Mouse (Mus musculus): ENCODE results near the gene Capn2.

Gene Capn2

GRCm38 (mm10) chr1:182516758-182517676, at the start of gene Capn2:
Gene Capn2 (minus strand): TSS chr1:182517608.
- peak; percentile 90 for DNase-seq

GRCm38 (mm10) chr1:182565351-182565835, 48.0 kb upstream of the Capn2 start:
- DNase-seq: no peak

DNA sequence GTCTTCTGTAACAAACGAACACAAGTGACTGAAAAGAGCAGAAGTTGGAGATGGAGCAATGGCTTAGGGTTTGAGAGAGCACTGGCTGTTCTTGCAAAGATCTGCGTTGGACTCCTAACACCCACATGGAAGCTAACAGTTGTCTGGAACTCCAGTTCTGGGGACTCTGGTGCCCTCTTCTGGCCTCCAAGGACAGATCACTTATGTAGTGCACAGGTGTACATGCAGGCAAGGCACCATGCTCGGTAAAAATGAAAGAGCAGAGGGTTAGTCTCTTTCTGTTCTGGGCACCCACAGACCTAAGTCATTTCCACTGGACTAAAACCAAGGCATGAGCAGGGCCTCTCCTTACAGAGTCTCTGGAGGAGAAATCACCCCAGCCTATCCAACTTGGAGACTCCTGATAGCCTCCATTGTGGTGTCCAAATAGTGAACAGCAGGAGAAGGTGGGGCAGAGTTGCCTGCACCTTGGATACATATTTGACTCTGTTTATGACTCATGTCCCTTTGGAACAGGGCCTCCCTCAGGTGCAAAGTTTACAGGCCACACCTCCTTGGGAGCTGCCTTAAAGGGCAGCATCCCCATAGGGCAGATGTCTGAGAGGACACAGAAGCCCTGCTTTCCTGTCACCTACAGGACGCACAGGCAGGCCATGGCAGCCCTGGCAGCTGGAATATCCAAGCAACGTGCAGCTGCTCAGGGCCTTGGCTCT, 47.2 kb upstream of the Capn2 start, which contains the start of gene Capn8:
Capn8 (plus strand) TSS at position 600 of the 713 bp plus-strand sequence.
- DNase-seq: peak; percentile 60

DNA sequence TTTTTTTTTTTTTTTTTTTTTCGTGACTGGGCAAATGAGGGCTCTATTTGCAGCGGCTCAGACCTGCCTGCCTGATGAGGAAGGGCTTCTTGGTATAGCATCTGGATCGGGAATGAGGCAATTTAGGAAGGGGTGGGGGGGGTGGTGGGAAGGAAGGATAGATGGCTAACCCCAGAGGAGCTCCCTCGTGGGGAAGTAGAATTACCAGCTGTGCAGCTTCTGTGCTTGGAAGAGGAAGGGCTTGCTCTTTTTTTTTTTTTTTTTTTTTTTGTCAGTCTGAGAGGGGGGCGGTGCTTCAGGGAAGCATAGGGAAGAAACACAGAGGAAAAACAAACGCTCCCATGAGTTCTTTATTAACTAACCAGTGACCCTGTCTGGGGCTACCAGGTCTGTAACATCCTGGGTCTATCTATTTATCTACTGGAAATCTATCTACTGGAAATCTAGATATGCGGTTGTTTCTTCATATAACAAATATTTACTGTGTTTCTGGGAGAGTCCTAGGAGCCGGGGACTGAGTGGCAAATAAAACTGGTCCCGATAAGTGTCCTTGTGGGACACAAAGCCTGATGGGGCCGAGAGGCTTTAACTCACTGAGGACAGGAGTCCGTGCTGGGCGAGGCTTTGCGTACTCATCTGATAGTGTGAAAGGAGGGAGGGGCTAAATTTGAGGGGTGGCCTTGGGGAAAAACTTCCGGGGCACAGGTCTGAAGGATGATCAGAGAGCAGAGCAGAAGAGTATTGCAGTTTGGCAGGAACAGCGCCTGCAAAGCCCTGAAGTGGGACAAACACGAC, 45.4 kb upstream of the Capn2 start:
- no peak for DNase-seq

- DNase-seq: no peak
Observed at GRCm38 (mm10) chr1:182561945-182562514, 44.6 kb upstream of the Capn2 start.

GRCm38 (mm10) chr1:182560390-182561098, 43.1 kb upstream of the Capn2 start:
- DNase-seq: peak; percentile 70

GRCm38 (mm10) chr1:182559530-182559929, 42.1 kb upstream of the Capn2 start:
- DNase-seq: no peak

- DNase-seq: no peak
Observed at GRCm38 (mm10) chr1:182558271-182558670, 40.9 kb upstream of the Capn2 start.

DNA sequence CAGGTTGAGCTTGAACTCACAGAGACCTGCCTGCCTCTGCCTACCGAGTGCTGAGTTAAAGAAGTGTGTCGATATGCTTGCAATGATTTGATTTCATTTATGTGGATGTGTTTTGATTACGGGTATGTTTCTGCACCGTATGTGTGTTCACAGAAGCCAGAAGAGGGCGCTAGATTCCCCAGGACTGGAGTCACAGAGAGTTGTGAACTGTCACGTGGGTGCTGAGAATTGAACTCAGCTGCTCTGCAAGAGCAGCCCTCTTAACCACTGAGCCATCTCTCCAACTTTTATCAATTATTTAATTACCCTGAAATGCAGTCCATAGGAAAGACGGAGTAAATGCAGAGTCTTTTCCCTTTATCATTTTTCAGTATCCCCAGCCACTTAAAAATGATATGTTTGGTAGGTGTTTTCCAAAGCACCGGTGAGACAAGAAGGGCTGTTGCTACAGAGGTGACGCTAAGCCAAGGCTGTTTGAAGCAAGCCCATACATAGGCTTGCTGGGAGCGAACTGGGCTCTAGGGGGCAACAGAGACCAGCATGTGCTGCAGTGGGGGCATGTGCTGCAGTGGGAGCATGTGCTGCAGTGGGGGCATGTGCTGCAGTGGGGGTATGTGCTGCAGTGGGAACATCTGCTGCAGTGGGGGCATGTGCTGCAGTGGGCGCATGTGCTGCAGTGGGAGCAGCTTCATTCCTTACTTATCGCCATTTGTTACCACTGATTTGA, 36.4 kb upstream of the Capn2 start:
- peak; percentile 81 for DNase-seq

DNA sequence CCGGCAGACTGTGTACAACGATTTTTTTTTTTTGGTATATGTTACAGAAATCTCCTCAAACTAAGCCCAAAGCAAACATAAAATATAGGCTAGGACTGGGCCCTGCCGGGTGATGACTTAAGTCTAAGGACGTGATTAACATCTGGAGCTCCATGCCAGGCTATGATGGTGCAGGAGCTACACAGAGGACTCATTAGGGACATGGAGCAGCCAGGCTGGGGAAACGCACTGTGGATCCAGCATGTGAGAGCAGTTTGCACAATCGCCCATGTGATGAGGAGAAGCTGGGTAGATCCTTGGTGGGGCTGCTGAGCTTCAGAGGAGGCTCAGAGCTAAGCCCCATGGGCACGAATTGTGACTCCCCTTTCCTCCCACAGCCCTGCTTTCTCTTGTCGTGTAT, 33.4 kb upstream of the Capn2 start:
- DNase-seq: no peak

DNA sequence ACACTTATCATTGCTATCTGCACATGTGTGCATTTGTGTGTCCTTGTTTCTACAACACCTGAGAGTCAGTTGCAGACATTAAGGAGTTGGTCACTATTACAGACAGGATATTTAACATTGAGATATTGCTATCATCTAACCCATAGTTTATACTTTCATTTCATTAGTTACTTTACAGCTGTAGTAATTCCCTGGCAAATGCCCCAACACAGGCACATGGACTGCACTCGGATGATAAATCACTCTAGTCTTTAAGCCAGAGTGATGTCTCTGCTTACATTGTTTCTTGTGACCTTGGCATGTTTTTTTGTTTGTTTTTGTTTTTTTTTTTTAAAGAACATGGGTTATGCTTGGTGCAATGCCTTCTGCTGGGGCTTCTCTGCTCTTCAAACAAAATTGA, 26.5 kb upstream of the Capn2 start:
- no peak for DNase-seq

GRCm38 (mm10) chr1:182543136-182543535, 25.7 kb upstream of the Capn2 start:
- DNase-seq: no peak

DNA sequence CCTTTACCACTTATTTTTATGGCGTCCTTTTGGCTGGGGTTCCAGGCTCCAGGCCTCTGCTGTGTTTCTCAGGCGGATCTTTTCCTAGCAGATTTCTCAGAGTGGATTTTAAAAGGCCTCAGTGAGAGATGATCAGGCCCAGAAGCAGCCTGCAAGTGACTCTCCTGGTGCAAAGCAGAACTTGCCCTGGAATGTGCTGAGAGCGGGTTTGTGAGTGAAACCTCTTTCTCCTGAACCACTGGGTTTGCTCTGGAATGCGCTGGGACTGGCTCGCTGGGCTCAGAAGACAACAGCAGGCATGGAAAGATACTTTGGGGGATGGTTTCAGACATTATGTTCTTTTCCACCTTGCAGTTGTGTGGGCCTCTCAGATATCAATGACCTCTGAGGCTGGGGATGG, 24.7 kb upstream of the Capn2 start:
- DNase-seq: no peak

DNA sequence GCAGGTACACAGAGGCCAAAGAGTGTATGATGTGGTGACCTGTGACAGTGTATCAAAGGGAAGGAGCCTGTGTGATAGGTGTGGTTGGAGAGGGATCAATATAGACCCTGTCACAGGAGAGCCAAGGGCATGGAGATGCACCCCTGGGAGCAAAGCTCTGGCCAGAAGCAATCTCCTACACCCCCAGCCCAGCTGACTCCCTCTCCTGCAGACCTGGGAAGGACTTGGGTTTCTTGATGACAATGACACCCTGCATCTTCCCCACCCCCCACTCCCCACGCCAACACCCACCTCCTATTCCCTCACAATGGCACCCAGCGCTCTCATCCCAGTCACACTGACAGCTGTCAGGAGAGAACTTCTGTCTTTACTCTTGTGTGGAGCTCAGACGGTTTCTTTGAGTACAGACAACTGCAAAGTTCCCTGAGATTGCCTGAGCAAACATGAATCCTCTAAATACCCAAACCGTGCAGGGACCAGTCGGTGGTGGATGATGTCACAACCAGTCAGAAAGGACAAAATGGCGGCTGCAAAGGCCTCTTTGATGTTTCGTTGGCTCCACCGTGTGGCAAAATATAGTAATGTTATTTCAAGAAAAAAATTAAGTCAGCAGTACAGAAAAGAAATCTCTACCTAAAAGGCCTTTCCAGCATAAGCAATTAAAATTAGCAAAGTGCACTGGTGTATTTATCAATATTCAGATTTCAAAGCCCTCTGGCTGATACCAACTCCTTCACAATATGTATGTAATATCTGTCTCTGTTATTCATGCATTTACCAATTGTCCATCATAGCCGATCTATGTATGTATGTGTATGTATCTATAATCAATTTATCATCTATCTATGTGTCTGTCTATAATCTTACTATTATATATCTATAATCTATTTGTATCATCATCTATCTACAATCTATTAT, 21.9 kb upstream of the Capn2 start:
- peak; percentile 70 for DNase-seq

- DNase-seq: no peak
Observed at GRCm38 (mm10) chr1:182535080-182535481, 17.7 kb upstream of the Capn2 start.

DNA sequence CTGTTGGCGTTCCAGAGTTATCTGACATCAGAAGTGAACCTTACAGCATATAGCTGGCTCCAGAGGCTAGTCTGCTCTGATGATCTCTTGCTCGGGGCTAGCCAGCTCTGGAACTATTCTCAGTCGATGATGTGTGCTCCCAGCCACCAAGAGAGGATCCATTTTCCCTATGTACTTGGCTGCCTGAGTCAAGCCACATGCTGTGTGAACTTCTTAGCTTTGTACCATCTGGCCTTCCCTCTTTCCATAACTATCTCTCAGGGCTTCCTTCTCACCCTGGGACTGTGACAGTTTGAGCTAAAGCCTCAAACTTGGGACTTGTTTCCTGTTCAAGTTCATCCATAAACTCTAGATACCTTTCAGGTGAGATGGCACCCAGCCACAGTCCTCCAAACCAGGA, 16.2 kb upstream of the Capn2 start:
- no peak for DNase-seq

DNA sequence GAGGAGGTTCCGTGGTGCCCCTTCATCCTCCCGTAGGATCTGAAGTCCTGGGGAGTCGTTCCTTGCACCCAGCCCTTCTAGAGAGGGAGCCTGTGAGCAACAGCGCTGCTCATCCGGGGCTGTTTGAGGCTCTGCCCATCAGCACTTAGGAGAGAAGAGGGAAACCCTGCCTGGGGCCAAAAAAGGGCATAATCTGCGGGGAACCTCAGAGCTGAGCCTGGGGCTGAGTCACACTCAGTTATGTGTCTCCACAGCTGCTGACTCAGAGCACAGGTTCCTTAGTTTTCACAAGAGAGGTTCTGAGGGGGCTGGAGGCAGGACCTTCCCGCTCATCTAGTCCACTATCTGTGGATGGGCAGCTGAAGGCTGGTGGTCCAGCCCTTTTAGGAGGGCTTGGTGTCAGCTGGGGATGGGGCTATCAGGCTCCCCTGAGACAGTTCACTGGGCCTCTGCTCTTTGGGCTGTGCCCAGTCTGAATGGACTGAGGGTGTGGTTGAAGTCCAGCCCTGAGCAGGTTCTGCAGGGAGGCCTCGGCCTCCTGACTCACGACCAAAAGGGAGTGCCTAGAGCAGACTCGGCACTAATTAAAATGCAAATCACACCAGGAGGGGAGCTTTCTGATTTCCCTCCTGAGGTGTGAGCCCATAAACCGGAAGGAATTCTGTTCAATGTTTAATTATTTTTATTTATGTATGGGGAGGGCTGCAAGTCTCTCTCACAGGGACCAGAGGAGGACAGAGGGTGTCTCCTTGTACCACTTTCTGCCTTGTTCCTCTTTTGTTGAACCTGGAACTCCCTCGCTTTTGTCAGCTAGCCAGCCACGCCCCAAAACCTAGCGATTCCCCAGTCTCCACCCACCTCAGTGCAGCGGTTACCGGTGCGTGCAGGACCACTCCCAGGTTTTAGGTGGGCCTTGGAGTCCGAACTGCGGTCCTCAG, 10.8 kb upstream of the Capn2 start:
- DNase-seq: peak; percentile 54

DNA sequence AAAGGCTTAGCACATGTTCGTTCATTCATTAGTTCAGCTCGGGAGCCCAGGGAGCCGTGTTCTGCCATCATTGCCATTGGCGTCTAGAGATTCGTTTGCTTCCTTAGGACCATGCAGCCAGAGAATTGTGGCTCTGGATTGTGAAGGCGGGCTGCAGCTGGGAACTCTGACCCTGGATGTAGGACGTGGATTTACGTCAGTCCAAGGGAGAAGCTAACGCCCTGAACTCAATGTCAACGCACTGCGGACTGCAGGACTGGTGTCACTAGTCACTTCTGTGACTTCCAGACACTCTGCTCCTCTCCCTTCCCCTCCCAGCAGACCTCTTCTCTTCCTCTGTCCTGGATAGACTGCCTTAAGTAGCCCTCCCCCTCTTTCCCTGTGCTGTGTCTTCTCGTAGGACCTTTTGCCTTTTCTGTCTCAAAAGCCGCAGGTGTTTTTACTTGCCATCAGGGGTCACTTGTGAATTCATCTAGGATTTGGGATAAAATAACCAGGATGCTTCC, 9.9 kb upstream of the Capn2 start:
- no peak for DNase-seq

DNA sequence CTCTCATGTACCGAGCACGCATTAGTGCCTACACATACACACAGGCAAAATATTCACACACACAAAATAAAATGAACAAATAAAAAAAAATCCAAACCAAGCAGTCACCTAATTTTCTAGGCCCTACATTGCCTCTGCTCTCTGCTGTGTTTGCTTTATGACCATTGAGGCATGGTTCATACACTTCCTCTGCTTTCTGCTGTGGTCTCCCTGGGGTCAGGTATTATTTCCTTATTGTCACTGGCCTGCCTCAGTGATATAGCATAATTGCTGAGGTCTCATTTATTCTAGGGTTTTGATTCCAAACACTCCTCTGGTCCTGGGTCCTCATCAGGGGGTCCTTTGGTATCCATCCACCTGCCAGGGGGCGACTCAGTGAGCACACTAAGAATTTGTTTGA, 8.2 kb upstream of the Capn2 start:
- no peak for DNase-seq

Measured in thymus, postnatal 4 days (tissue).